24 mouse cellular contexts compared by ENCODE assay signal in the genomic region with DNA sequence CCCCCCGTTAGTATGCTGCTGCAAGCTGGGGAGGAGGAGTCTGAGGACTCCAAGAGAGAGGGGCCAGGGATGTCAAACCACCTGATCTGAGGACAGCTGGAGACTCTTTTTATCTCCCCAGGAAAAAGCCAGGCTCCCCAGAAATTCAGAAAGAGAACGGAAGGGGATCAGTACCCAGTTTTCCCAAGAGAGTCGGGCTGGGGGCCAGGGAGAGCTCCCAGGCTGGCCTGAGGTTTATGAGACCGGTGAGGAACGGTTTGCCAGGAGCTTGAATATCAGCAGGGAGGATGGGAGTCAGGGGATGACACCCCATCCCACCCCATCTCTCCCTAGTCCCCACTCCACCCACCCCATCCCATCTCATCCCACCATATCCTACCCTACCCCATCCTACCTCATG. TPM values are rescaled to one million over a fixed set of nuclear protein-coding genes. Genes with fewer than 3 reads are reported as not detected.
"Had no signal": no experiment of that assay in that cellular context is flagged by ENCODE, and none has a peak within 500 bp of the region (broad histone marks: within the 10 kb centered on the region; RNA-seq: fewer than 3 reads in every experiment).

No protein-coding gene starts in this region.

- H3K27ac ChIP-seq: limb, embryonic 12.5 days; limb, embryonic 15.5 days; liver, embryonic 13.5 days; midbrain, embryonic 12.5 days; midbrain, embryonic 15.5 days; neural tube, embryonic 13.5 days had no signal

- H3K9ac ChIP-seq: limb, embryonic 12.5 days; limb, embryonic 15.5 days; liver, embryonic 13.5 days; midbrain, embryonic 12.5 days; midbrain, embryonic 15.5 days; neural tube, embryonic 13.5 days had no signal

- H3K4me2 ChIP-seq: limb, embryonic 12.5 days; limb, embryonic 15.5 days; liver, embryonic 13.5 days; midbrain, embryonic 12.5 days; midbrain, embryonic 15.5 days; neural tube, embryonic 13.5 days had no signal

- H3K36me3 ChIP-seq: limb, embryonic 12.5 days; limb, embryonic 15.5 days; liver, embryonic 13.5 days; midbrain, embryonic 12.5 days; midbrain, embryonic 15.5 days; neural tube, embryonic 13.5 days had no signal

- H3K4me3 ChIP-seq: limb, embryonic 12.5 days; limb, embryonic 15.5 days; liver, embryonic 13.5 days; midbrain, embryonic 12.5 days; midbrain, embryonic 15.5 days; myocyte; neural tube, embryonic 13.5 days had no signal

- ATAC-seq: intestine, postnatal 0 days; midbrain, embryonic 15.5 days had no signal

- H3K9me3 ChIP-seq: limb, embryonic 12.5 days; limb, embryonic 15.5 days; liver, embryonic 13.5 days; midbrain, embryonic 12.5 days; midbrain, embryonic 15.5 days; neural tube, embryonic 13.5 days had no signal

- DNase-seq: kidney, postnatal 4 days; liver, embryonic 13.5 days; lung, adult 2 months; lung, postnatal 14 days; lung, postnatal 4 days; retina, postnatal 1 day; right cerebral cortex, postnatal 25 days; thymus, postnatal 25 days had no signal

- H3K27me3 ChIP-seq: liver, embryonic 13.5 days; midbrain, embryonic 15.5 days had no signal

- H3K4me1 ChIP-seq: liver, embryonic 13.5 days; neural tube, embryonic 13.5 days had no signal

RNA-seq across cellular contexts. Expression of a gene that starts 28.6 kb away (rescaled TPM):
- total RNA-seq: layer of hippocampus, adult 18-20 months; layer of hippocampus, postnatal 14 days; left cerebral cortex, adult 18-20 months; left cerebral cortex, postnatal 25 days; megakaryocyte progenitor cell, adult 5-6 weeks; megakaryocyte-erythroid progenitor cell, adult 5-6 weeks; monocyte, adult 5-6 weeks; neutrophil, adult 5-6 weeks had no signal
- polyA plus RNA-seq: lung, embryonic 16.5 days; midbrain, embryonic 12.5 days; midbrain, embryonic 15.5 days; myocyte; neural tube, embryonic 13.5 days had no signal

RNA-seq across cellular contexts. Expression of a gene that starts 37.2 kb away (rescaled TPM):
- total RNA-seq: layer of hippocampus, postnatal 14 days; left cerebral cortex, adult 18-20 months; left cerebral cortex, postnatal 25 days had no signal
- polyA plus RNA-seq: limb, embryonic 12.5 days had no signal
